Mouse (Mus musculus): ENCODE measurements at regions not wholly inside any gene's neighbourhood (a gene's known extent, or its start where the extent isn't known, plus 50 kb on each side); places are given as distances from the start of the nearest gene placed in this dataset.
"Not testable (repeated sequence)": the region's sequence is repeated elsewhere in the genome, so short reads cannot be mapped to it uniquely, and the experiment has no call there.

- DNase-seq (ENCODE audit: low spot score in 2 of 2), result not testable (repeated sequence)
Observed at GRCm38 (mm10) chr13:12726831-12727230, 73.0 kb downstream of the Prl2c3 start.

- DNase-seq (ENCODE audit: low spot score in 2 of 2), result not testable (repeated sequence)
Observed at GRCm38 (mm10) chr13:12717972-12718546, 81.8 kb downstream of the Prl2c3 start.

GRCm38 (mm10) chr13:12711471-12712273 lies 88.2 kb downstream of the Prl2c3 start:
- no peak for DNase-seq (ENCODE audit: low spot score in 2 of 2)

- DNase-seq (ENCODE audit: low spot score in 2 of 2), result peak in 1 of 2 experiments; percentile 38
Observed at GRCm38 (mm10) chr13:12702804-12703612, 96.9 kb downstream of the Prl2c3 start.

GRCm38 (mm10) chr13:12702111-12702803 lies 97.6 kb downstream of the Prl2c3 start:
- peak in 1 of 2 experiments; percentile 39 for DNase-seq (ENCODE audit: low spot score in 2 of 2)

GRCm38 (mm10) chr13:12693593-12694118 lies 106.2 kb downstream of the Prl2c3 start:
- DNase-seq (ENCODE audit: low spot score in 2 of 2), result not testable (repeated sequence)

GRCm38 (mm10) chr13:12688778-12689177 lies 111.1 kb downstream of the Prl2c3 start:
- DNase-seq (ENCODE audit: low spot score in 2 of 2), result not testable (repeated sequence)

- not testable (repeated sequence) for DNase-seq (ENCODE audit: low spot score in 2 of 2)
Observed at GRCm38 (mm10) chr13:12688149-12688548, 111.7 kb downstream of the Prl2c3 start.

- DNase-seq (ENCODE audit: low spot score in 2 of 2), result not testable (repeated sequence)
Observed at GRCm38 (mm10) chr13:12680954-12681571, 115.4 kb downstream of the Ero1lb start.

GRCm38 (mm10) chr13:12680283-12680953 lies 114.7 kb downstream of the Ero1lb start:
- peak; percentile 40 to 44 for DNase-seq (ENCODE audit: low spot score in 2 of 2)

GRCm38 (mm10) chr13:12677372-12677771 lies 111.7 kb downstream of the Ero1lb start:
- no peak for DNase-seq (ENCODE audit: low spot score in 2 of 2)

GRCm38 (mm10) chr13:12671011-12671410 lies 105.3 kb downstream of the Ero1lb start:
- not testable (repeated sequence) for DNase-seq (ENCODE audit: low spot score in 2 of 2)

GRCm38 (mm10) chr13:12668742-12669141 lies 103.1 kb downstream of the Ero1lb start:
- DNase-seq (ENCODE audit: low spot score in 2 of 2), result not testable (repeated sequence)

GRCm38 (mm10) chr13:12667727-12668665 lies 102.3 kb downstream of the Ero1lb start:
- not testable (repeated sequence) for DNase-seq (ENCODE audit: low spot score in 2 of 2)

- not testable (repeated sequence) for DNase-seq (ENCODE audit: low spot score in 2 of 2)
Observed at GRCm38 (mm10) chr13:12666050-12666449, 100.4 kb downstream of the Ero1lb start.

Data from urinary bladder, postnatal 36 days (tissue).